In the genomic region with DNA sequence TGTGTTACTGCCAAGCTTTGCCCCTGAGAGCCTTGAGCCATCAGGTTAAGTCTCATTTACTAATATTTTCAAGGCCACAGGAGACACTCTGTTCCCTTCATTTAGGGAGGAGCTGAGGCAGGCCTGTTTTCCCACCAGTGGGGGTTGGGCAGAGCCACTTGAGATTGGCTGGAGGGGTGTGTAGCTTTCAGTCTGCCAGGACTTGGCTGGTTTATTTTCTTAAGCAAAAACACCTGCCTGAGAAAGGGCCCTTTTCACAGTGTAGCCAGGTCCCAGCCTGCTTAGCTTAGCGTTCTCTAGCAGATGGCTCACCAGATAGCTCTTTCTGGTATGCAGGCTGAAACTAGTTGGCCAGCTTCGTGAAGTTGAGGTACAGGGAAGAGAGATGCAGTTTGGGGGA, we compare ENCODE assay signal across 8 mouse cellular contexts. TPM values are rescaled to one million over a fixed set of nuclear protein-coding genes. Genes with fewer than 3 reads are reported as not detected.
DNase-seq lines count a peak whose midpoint lies in the region; ATAC-seq lines count a peak whose summit lies in the region.

No protein-coding gene starts in this region.

- peak; percentile 68 for ATAC-seq in embryonic facial prominence, embryonic 12.5 days (ENCODE audit: insufficient number of reproducible peaks, insufficient read depth, low FRiP score, low TSS enrichment)
- peak; percentile 40 for ATAC-seq in limb, embryonic 15.5 days (ENCODE audit: insufficient number of reproducible peaks, low FRiP score, low TSS enrichment, low read depth)

- peak overlapping the region; percentile 7; the same call in 1 of the 2 replicates for H3K9ac ChIP-seq in embryonic facial prominence, embryonic 12.5 days
- no peak overlapping the region for H3K9ac ChIP-seq in limb, embryonic 15.5 days

- peaks cover 10% of the 10 kb centered on the region; the same call in 1 of the 2 replicates for H3K36me3 ChIP-seq in embryonic facial prominence, embryonic 12.5 days
- peaks cover 20% of the 10 kb centered on the region for H3K36me3 ChIP-seq in limb, embryonic 15.5 days

- H3K4me1 ChIP-seq in embryonic facial prominence, embryonic 12.5 days: peaks cover 59% of the 10 kb centered on the region
- H3K4me1 ChIP-seq in limb, embryonic 15.5 days: peaks cover 78% of the 10 kb centered on the region

- H3K4me3 ChIP-seq in embryonic facial prominence, embryonic 12.5 days: no peak overlapping the region
- 0 out of 2 replicates have a peak overlapping the region, but pooled peaks have one; percentile 22 for H3K4me3 ChIP-seq in limb, embryonic 15.5 days

- peak overlapping the region; percentile 32 for H3K4me2 ChIP-seq in embryonic facial prominence, embryonic 12.5 days (replicated peaks)
- H3K4me2 ChIP-seq in limb, embryonic 15.5 days: peak overlapping the region; percentile 62

- H3K27me3 ChIP-seq in embryonic facial prominence, embryonic 12.5 days: no peaks in the 10 kb centered on the region
- H3K27me3 ChIP-seq in limb, embryonic 15.5 days: no peaks in the 10 kb centered on the region

- H3K9me3 ChIP-seq in embryonic facial prominence, embryonic 12.5 days: no peaks in the 10 kb centered on the region
- H3K9me3 ChIP-seq in limb, embryonic 15.5 days: no peaks in the 10 kb centered on the region

- peak; percentile 59 for DNase-seq in embryo, embryonic 10 days (ENCODE audit: low spot score)
- no peak for DNase-seq in embryo, embryonic 9.5 days (ENCODE audit: extremely low spot score)
- DNase-seq in heart, postnatal 25 days (ENCODE audit: low spot score): peak; percentile 49
- peak; percentile 50 for DNase-seq in thymus, postnatal 25 days
- DNase-seq in left cerebral cortex, adult 9 months (ENCODE audit: low spot score in 2 of 2): no peak
- no peak for DNase-seq in c-Kit-positive CD71-positive TER-119-positive erythroid progenitor cells, embryonic 14.5 days (ENCODE audit: low spot score)

- intact Hi-C loops in heart, postnatal 25 days (cut with DNase I): no loop called here

- H3K27ac ChIP-seq in embryonic facial prominence, embryonic 12.5 days: peak overlapping the region; percentile 86
- peak overlapping the region; percentile 99 for H3K27ac ChIP-seq in limb, embryonic 15.5 days

- 2% methylated on average over 2 of the region's 2 CpGs for WGBS in embryonic facial prominence, embryonic 12.5 days
- 4% methylated on average over 2 of the region's 2 CpGs for WGBS in limb, embryonic 15.5 days

RNA-seq across cellular contexts. Expression of a gene that starts 5.6 kb away (rescaled TPM):
- 636 and 644 TPM in 2 replicates for polyA plus RNA-seq in embryonic facial prominence, embryonic 12.5 days (2016; fragmentation: Nextera tagmentation; extraction: Ambion mirVana)
- 100 to 1,000 TPM in 1 of 2 experiments, 10 to 100 TPM in 1; 95.4 to 104 TPM for total RNA-seq in heart, postnatal 25 days (2021)
- polyA plus RNA-seq in limb, embryonic 15.5 days (2015; fragmentation: Nextera tagmentation; extraction: Ambion mirVana): 1,913 and 2,040 TPM in 2 replicates

Comparison
In these comparisons a context has a peak if more than half of its experiments do, and no peak if none do; other contexts are left out.
1. DNase-seq: peak in embryo, embryonic 10 days (single experiment), heart, postnatal 25 days (single experiment) and thymus, postnatal 25 days (single experiment); none in embryo, embryonic 9.5 days (single experiment), left cerebral cortex, adult 9 months (0 of 2) and c-Kit-positive CD71-positive TER-119-positive erythroid progenitor cells, embryonic 14.5 days (single experiment).